Mouse (Mus musculus) midbrain, embryonic 16.5 days (tissue): ENCODE data around the gene Cpne6. TPM values are rescaled to one million over a fixed set of nuclear protein-coding genes. Genes with fewer than 3 reads are reported as not detected.

Experiments
- polyA plus RNA-seq: library from polyadenylated mRNA; unstranded; fragments of >200 nt; fragmentation: Nextera tagmentation; extraction: Ambion mirVana; gene quantifications from 2 replicates; pipeline ENCODE4 v1.2.1, GENCODE M21; 2015

Gene Cpne6
- polyA plus RNA-seq, 1 experiment from 2014 or later, result 3.4 TPM

Other genes with a start within 250 kb of the Cpne6 start
- gene Dhrs4, start 31.7 kb upstream of the Cpne6 start, polyA plus RNA-seq, result 21.4 and 22.2 TPM in 2 replicates
- 34.5 and 37.7 TPM in 2 replicates for gene Carmil3, start 19.8 kb upstream of the Cpne6 start, polyA plus RNA-seq
- gene Nrl, start 14.5 kb downstream of the Cpne6 start, polyA plus RNA-seq, result 0.08 and 0.19 TPM in 2 replicates
- 29.5 and 30.6 TPM in 2 replicates for gene Pck2, start 29.8 kb downstream of the Cpne6 start, polyA plus RNA-seq
- 134 and 137 TPM in 2 replicates for gene Dcaf11, start 49.6 kb downstream of the Cpne6 start, polyA plus RNA-seq
- gene A730061H03Rik, start 50.0 kb downstream of the Cpne6 start, polyA plus RNA-seq, result 0.55 and 0.72 TPM in 2 replicates
- gene Fitm1, start 65.2 kb downstream of the Cpne6 start, polyA plus RNA-seq, result 0.22 TPM in 1 of 2 replicates, not detected in the other
- 238 and 262 TPM in 2 replicates for gene Psme1, start 67.7 kb downstream of the Cpne6 start, polyA plus RNA-seq
- gene Emc9, start 74.9 kb downstream of the Cpne6 start, polyA plus RNA-seq, result 31.6 and 46.9 TPM in 2 replicates
- gene Psme2, start 80.7 kb downstream of the Cpne6 start, polyA plus RNA-seq, result 174 and 183 TPM in 2 replicates
- 24.6 and 27.2 TPM in 2 replicates for gene Rnf31, start 81.3 kb downstream of the Cpne6 start, polyA plus RNA-seq
- gene Irf9, start 93.1 kb downstream of the Cpne6 start, polyA plus RNA-seq, result 10.4 and 10.5 TPM in 2 replicates
- gene Rec8, start 107.6 kb downstream of the Cpne6 start, polyA plus RNA-seq, result 8.0 and 8.4 TPM in 2 replicates
- 116 and 123 TPM in 2 replicates for gene Ipo4, start 125.5 kb downstream of the Cpne6 start, polyA plus RNA-seq
- 2.1 and 2.4 TPM in 2 replicates for gene Gm49378, start 127.5 kb downstream of the Cpne6 start, polyA plus RNA-seq
- 57.8 and 60.0 TPM in 2 replicates for gene Tm9sf1, start 133.4 kb downstream of the Cpne6 start, polyA plus RNA-seq
- 0.20 and 0.28 TPM in 2 replicates for gene Tssk4, start 139.7 kb downstream of the Cpne6 start, polyA plus RNA-seq
- 81.0 and 84.6 TPM in 2 replicates for gene Mdp1, start 150.1 kb downstream of the Cpne6 start, polyA plus RNA-seq
- gene Gmpr2, start 161.5 kb downstream of the Cpne6 start, polyA plus RNA-seq, result 52.5 and 52.7 TPM in 2 replicates
- 532 and 551 TPM in 2 replicates for gene Nedd8, start 161.7 kb downstream of the Cpne6 start, polyA plus RNA-seq
- 22.5 and 25.8 TPM in 2 replicates for gene Tinf2, start 171.4 kb downstream of the Cpne6 start, polyA plus RNA-seq
- gene Tgm1, start 203.5 kb downstream of the Cpne6 start, polyA plus RNA-seq, result 0.13 and 0.15 TPM in 2 replicates
- gene Rabggta, start 211.8 kb downstream of the Cpne6 start, polyA plus RNA-seq, result 64.0 and 65.1 TPM in 2 replicates
- 72.3 and 75.3 TPM in 2 replicates for gene Dhrs1, start 235.2 kb downstream of the Cpne6 start, polyA plus RNA-seq
- gene Nop9, start 235.2 kb downstream of the Cpne6 start, polyA plus RNA-seq, result 25.9 and 28.0 TPM in 2 replicates
- 0.21 and 0.26 TPM in 2 replicates for gene Cideb, start 248.0 kb downstream of the Cpne6 start, polyA plus RNA-seq